Mouse (Mus musculus): ENCODE results near the gene Sdr42e1.

- no peak for TF ChIP-seq POLR2A (IDR thresholded peaks at IDR 0.05; ENCODE audit: control insufficient read depth, low read depth, low read length)
- peak; percentile 38; the same call in 1 of the 2 replicates for TF ChIP-seq CTCF (IDR thresholded peaks at IDR 0.05; ENCODE audit: control insufficient read depth, insufficient read depth, insufficient replicate concordance, low read depth, low read length)
Measured at GRCm38 (mm10) chr8:117646020-117646419, 27.5 kb downstream of the Sdr42e1 start.
